Mouse (Mus musculus): ENCODE measurements around the gene Fndc1. TPM values are rescaled to one million over a fixed set of nuclear protein-coding genes. Genes with fewer than 3 reads are reported as not detected.

Gene Fndc1
- total and polyA plus RNA-seq, 3 experiments = 0.14 to 0.34 (median 0.17) TPM

DNA sequence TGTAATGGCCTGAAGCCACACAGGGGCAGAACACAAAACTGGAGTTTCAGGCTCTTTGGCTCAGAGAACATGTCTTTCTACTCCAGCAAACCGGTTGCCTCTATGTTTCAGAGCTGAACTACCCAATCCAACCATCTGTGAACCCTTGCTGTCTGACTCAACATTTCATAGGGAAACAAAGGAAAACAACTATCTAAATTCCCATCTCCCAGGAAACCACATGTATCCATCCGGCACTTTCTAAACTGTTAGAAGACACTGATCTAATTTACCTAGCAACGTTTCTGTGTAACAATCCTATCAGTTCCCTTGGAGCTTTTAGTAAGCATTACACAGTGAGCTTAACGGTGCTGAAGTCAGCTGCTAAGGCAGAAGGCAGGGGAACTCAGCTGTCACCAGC, 67.3 kb downstream of the Fndc1 start:
- Histone ChIP-seq H3K79me2 (replicated peaks; ENCODE audit: control insufficient read depth, extremely low read depth, insufficient read depth, poor library complexity, severe bottlenecking) (no peaks in the 10 kb centered on the region), H3K27me3 (replicated peaks) (no peaks in the 10 kb centered on the region), H3K4me2 (ENCODE audit: insufficient read depth, low read depth, poor library complexity, severe bottlenecking) (no peak overlapping the region), H3K4me1 (ENCODE audit: control insufficient read depth in 1 of 2, insufficient read depth in 2 of 2) (no peaks in the 10 kb centered on the region), H3K9me3 (replicated peaks; ENCODE audit: low read length) (no peaks in the 10 kb centered on the region), H3K27ac (ENCODE audit: insufficient read depth, low read depth) (no peak overlapping the region), H3K9ac (ENCODE audit: insufficient read depth, low read depth) (no peak overlapping the region), H3K4me3 (replicated peaks in 1 of 3; ENCODE audit: low read depth in 2 of 3, low read length in 2 of 3, poor library complexity in 1 of 3) (no peak overlapping the region), H3K36me3 (replicated peaks in 1 of 2; ENCODE audit: control insufficient read depth in 1 of 2, insufficient read depth in 1 of 2, low read length in 1 of 2) (no peaks in the 10 kb centered on the region)
- in situ Hi-C loops (cut with MboI; ENCODE audit: low pct_ligation_motif_present, low pct_unique_long_range_greater_than_20kb, low sequenced_read_pairs) = no loop called here
- dilution Hi-C loops (cut with MboI; ENCODE audit: extremely low pct_ligation_motif_present, extremely low pct_unique_long_range_greater_than_20kb, low sequenced_read_pairs) = no loop called here
- TF ChIP-seq ZC3H11A (IDR thresholded peaks at IDR 0.05; ENCODE audit: low read depth, low read length) (no peak), TCF12 (IDR thresholded peaks at IDR 0.05; ENCODE audit: low read depth, low read length) (no peak), SMC3 (IDR thresholded peaks at IDR 0.05; ENCODE audit: low read depth, low read length) (no peak), BHLHE40 (IDR thresholded peaks at IDR 0.05; ENCODE audit: low read depth, low read length) (no peak), UBTF (IDR thresholded peaks at IDR 0.05; ENCODE audit: low read depth, low read length) (no peak), EP300 (IDR thresholded peaks at IDR 0.05; ENCODE audit: low read length) (no peak), MYC (IDR thresholded peaks at IDR 0.05; ENCODE audit: low read depth, low read length) (no peak), MXI1 (IDR thresholded peaks at IDR 0.05; ENCODE audit: low read depth, low read length) (no peak), JUN (IDR thresholded peaks at IDR 0.05; ENCODE audit: insufficient read depth, low read depth, low read length) (no peak), RAD21 (IDR thresholded peaks at IDR 0.05; ENCODE audit: low read depth, low read length) (no peak), NELFE (IDR thresholded peaks at IDR 0.05; ENCODE audit: low read depth, low read length) (no peak), POLR2AphosphoS2 (IDR thresholded peaks at IDR 0.05; ENCODE audit: low read depth, low read length) (no peak), MAX (IDR thresholded peaks at IDR 0.05; ENCODE audit: low read length) (no peak), MAZ (IDR thresholded peaks at IDR 0.05; ENCODE audit: low read depth, low read length) (no peak), SIN3A (IDR thresholded peaks at IDR 0.05; ENCODE audit: low read length) (no peak)
- DNase-seq (ENCODE audit: extremely low read depth) = no peak

DNA sequence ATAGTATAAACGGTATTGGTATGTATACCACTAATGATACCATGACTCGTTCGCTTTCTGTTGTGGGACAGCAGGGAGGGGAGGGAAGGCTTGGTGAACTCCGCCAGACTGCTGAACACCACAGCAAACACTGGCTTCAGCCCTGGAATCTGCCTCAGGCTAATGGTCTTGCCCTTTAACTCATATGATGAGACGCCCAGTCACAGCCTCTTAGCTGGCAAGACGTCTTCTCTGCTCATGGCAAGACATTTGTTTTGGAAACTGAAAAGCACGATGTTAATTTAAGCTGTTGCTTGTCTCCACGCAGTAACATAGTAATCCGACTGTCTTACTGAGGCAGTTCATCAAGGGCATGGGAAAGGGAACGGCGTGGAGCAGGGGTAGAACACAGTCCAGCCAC, 72.1 kb downstream of the Fndc1 start:
- no peak overlapping the region for H3K27ac ChIP-seq (ENCODE audit: insufficient read depth, low read depth)
- dilution Hi-C loops (cut with MboI; ENCODE audit: extremely low pct_ligation_motif_present, extremely low pct_unique_long_range_greater_than_20kb, low sequenced_read_pairs) = no loop called here
- DNase-seq (ENCODE audit: extremely low read depth) = no peak
- TF ChIP-seq GABPA (IDR thresholded peaks at IDR 0.05; ENCODE audit: insufficient replicate concordance, low read depth, low read length) (no peak), KAT2A (IDR thresholded peaks at IDR 0.05; ENCODE audit: insufficient replicate concordance, low read length) (no peak), MAX (IDR thresholded peaks at IDR 0.05; ENCODE audit: low read length) (no peak), ZKSCAN1 (IDR thresholded peaks at IDR 0.05; ENCODE audit: borderline replicate concordance, low read depth, low read length) (no peak), JUN (IDR thresholded peaks at IDR 0.05; ENCODE audit: insufficient read depth, low read depth, low read length) (no peak), MEF2A (IDR thresholded peaks at IDR 0.05; ENCODE audit: borderline replicate concordance, low read depth, low read length) (no peak), USF2 (conservative IDR thresholded peaks at IDR 0.05; ENCODE audit: low read depth, low read length) (no peak), RCOR1 (conservative IDR thresholded peaks at IDR 0.05; ENCODE audit: low read depth, low read length) (no peak), USF1 (IDR thresholded peaks at IDR 0.05; ENCODE audit: low read depth, low read length) (no peak), CHD2 (IDR thresholded peaks at IDR 0.05; ENCODE audit: low read length) (no peak), NRF1 (IDR thresholded peaks at IDR 0.05; ENCODE audit: low read depth, low read length) (no peak), MAFK (IDR thresholded peaks at IDR 0.05; ENCODE audit: insufficient replicate concordance, low read length) (no peak), SIN3A (IDR thresholded peaks at IDR 0.05; ENCODE audit: low read length) (no peak), ETS1 (conservative IDR thresholded peaks at IDR 0.05; ENCODE audit: low read depth, low read length) (no peak)
- no peaks in the 10 kb centered on the region for H3K36me3 ChIP-seq (replicated peaks in 1 of 2; ENCODE audit: control insufficient read depth in 1 of 2, insufficient read depth in 1 of 2, low read length in 1 of 2)
- H3K9me3 ChIP-seq (replicated peaks; ENCODE audit: low read length) = no peaks in the 10 kb centered on the region
- no peaks in the 10 kb centered on the region for H3K79me2 ChIP-seq (replicated peaks; ENCODE audit: control insufficient read depth, extremely low read depth, insufficient read depth, poor library complexity, severe bottlenecking)
- in situ Hi-C loops (cut with MboI; ENCODE audit: low pct_ligation_motif_present, low pct_unique_long_range_greater_than_20kb, low sequenced_read_pairs) = no loop called here
- H3K27me3 ChIP-seq (replicated peaks) = no peaks in the 10 kb centered on the region
- H3K4me2 ChIP-seq (ENCODE audit: insufficient read depth, low read depth, poor library complexity, severe bottlenecking) = no peak overlapping the region
- H3K9ac ChIP-seq (ENCODE audit: insufficient read depth, low read depth) = no peak overlapping the region
- H3K4me3 ChIP-seq (replicated peaks in 1 of 3; ENCODE audit: low read depth in 2 of 3, low read length in 2 of 3, poor library complexity in 1 of 3) = no peak overlapping the region
- no peaks in the 10 kb centered on the region for H3K4me1 ChIP-seq (ENCODE audit: control insufficient read depth in 1 of 2, insufficient read depth in 2 of 2)
